Mouse (Mus musculus) C2C12 (cell line): ENCODE results near the gene Ndufs4.

Experiments
- CEBPB ChIP-seq: IDR thresholded peaks from one replicate; pipeline ENCODE4 v1.6.1; 2011; ENCODE audit warnings: low read depth, mild to moderate bottlenecking, control low read depth, moderate library complexity
- CTCF ChIP-seq: IDR thresholded peaks from one replicate; pipeline ENCODE4 v1.5.1; 2011; ENCODE audit not compliant: control insufficient read depth, insufficient read depth, insufficient read length
- FOSL1 ChIP-seq: IDR thresholded peaks from one replicate; pipeline ENCODE4 v1.8.0; 2011; ENCODE audit warnings: mild to moderate bottlenecking, low read length; ENCODE audit not compliant: poor library complexity, insufficient read depth, severe bottlenecking
- MAX ChIP-seq: IDR thresholded peaks from one replicate; pipeline ENCODE4 v1.6.1; 2011; ENCODE audit warnings: mild to moderate bottlenecking, control low read depth
- MYOD1 ChIP-seq: IDR thresholded peaks from one replicate; pipeline ENCODE4 v1.6.1; 2011; ENCODE audit warnings: low read depth; ENCODE audit not compliant: control insufficient read depth, insufficient read length
- MYOG ChIP-seq: IDR thresholded peaks from one replicate; pipeline ENCODE4 v1.6.1; 2011; ENCODE audit not compliant: control insufficient read depth, insufficient read length; ENCODE audit errors: extremely low read depth
- USF1 ChIP-seq: IDR thresholded peaks from one replicate; pipeline ENCODE4 v1.6.1; 2011; ENCODE audit warnings: low read depth, mild to moderate bottlenecking, control low read depth, moderate library complexity

DNA sequence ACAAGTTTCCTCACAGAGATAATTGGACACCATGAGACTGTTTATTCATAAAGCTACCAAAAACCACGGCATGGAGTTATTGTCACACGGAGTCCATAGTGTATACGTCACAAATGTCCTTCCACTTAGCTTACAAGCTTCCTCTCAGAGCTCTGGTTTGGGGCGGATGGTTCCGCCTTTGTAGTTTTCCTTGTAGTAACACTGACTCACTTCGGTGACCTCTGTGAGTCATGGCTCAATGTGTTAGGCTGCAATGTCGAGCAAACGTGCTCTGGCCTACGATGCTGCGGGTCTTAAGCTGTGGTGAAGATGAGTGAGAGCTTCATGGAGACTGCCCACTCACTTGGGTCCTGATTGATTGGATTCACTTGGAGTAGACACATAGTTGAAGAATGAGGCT lies 133.4 kb downstream of the Ndufs4 start:
- TF ChIP-seq CTCF = no peak
- TF ChIP-seq CEBPB = no peak
- peak; percentile 51 for TF ChIP-seq MAX
- no peak for TF ChIP-seq MYOG
- no peak for TF ChIP-seq USF1
- TF ChIP-seq MYOD1 = no peak
- TF ChIP-seq FOSL1 = peak; percentile 69
